Mouse (Mus musculus): ENCODE measurements around the gene Obscn.

DNA sequence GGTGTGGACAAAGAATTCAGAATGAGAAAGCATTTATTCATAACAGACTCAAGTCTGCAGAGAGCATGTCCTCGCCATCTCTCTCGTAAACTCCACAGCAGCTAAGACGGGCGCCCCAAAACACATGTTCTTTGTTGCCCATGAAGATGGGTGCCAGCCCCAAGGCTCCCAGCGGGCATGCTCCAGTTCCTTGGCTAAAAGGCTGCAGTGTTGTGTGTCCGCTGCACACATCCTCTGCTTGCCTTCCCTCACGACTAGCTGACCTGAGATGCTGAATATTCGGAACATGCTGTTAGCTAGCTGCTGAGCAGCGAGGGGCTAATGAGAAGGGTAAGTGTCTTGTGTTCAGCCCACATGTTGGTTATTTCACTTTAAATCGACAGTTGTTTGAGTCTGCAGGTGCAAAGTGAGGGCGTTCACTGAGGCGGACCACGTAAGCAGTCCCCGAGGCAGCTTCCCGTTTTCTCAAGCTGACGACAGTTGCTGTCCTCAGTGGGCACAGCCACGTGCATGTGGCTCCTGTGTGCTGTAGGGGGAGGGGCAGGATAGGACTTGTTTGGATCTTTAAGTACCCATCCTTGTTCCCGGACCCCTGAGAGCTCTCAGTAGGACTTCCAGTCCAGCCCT lies 153.6 kb downstream of the Obscn start:
- TF ChIP-seq CTCF (IDR thresholded peaks at IDR 0.05; ENCODE audit: low read depth) (no peak), EP300 (IDR thresholded peaks at IDR 0.05; ENCODE audit: low read depth) (no peak)

All from heart, postnatal 0 days (tissue).